Mouse (Mus musculus): ENCODE measurements around the gene Piezo1. TPM values are rescaled to one million over a fixed set of nuclear protein-coding genes. Genes with fewer than 3 reads are reported as not detected.

Piezo1 gene
- polyA plus RNA-seq, 1 experiment: not detected

GRCm38 (mm10) chr8:122572751-122573150 is 21.6 kb upstream of the Piezo1 start:
- Histone ChIP-seq H3K27ac (ENCODE audit: insufficient read depth, low read depth, low read length) (no peak overlapping the region), H3K4me1 (ENCODE audit: control insufficient read depth, insufficient read depth, low read length) (peaks cover 28% of the 10 kb centered on the region), H3K4me3 (ENCODE audit: insufficient read depth, low read depth, low read length) (no peak overlapping the region)
- no peak for TF ChIP-seq POLR2A (IDR thresholded peaks at IDR 0.05; ENCODE audit: insufficient read depth, low read depth, low read length)
- no peak for TF ChIP-seq CTCF (IDR thresholded peaks at IDR 0.05; ENCODE audit: insufficient read depth, low read depth, low read length)
- WGBS: 96% methylated on average over 3 of the region's 3 CpGs

GRCm38 (mm10) chr8:122571750-122572267 is 20.7 kb upstream of the Piezo1 start:
- H3K27ac ChIP-seq (ENCODE audit: insufficient read depth, low read depth, low read length): no peak overlapping the region
- 95% methylated on average over 17 of the region's 17 CpGs for WGBS
- H3K4me3 ChIP-seq (ENCODE audit: insufficient read depth, low read depth, low read length): no peak overlapping the region
- TF ChIP-seq CTCF (IDR thresholded peaks at IDR 0.05; ENCODE audit: insufficient read depth, low read depth, low read length) (no peak), POLR2A (IDR thresholded peaks at IDR 0.05; ENCODE audit: insufficient read depth, low read depth, low read length) (no peak)
- peaks cover 29% of the 10 kb centered on the region for H3K4me1 ChIP-seq (ENCODE audit: control insufficient read depth, insufficient read depth, low read length)

- no peak overlapping the region for H3K4me3 ChIP-seq (ENCODE audit: insufficient read depth, low read depth, low read length)
- H3K27ac ChIP-seq (ENCODE audit: insufficient read depth, low read depth, low read length): no peak overlapping the region
- H3K4me1 ChIP-seq (ENCODE audit: control insufficient read depth, insufficient read depth, low read length): peaks cover 29% of the 10 kb centered on the region
- WGBS: 94% methylated on average over 11 of the region's 11 CpGs
- TF ChIP-seq CTCF (IDR thresholded peaks at IDR 0.05; ENCODE audit: insufficient read depth, low read depth, low read length) (no peak), POLR2A (IDR thresholded peaks at IDR 0.05; ENCODE audit: insufficient read depth, low read depth, low read length) (no peak)
Measured at GRCm38 (mm10) chr8:122571153-122571552, 20.0 kb upstream of the Piezo1 start.

GRCm38 (mm10) chr8:122569996-122570395 is 18.9 kb upstream of the Piezo1 start:
- TF ChIP-seq CTCF (IDR thresholded peaks at IDR 0.05; ENCODE audit: insufficient read depth, low read depth, low read length): no peak
- no peak for TF ChIP-seq POLR2A (IDR thresholded peaks at IDR 0.05; ENCODE audit: insufficient read depth, low read depth, low read length)
- no peak overlapping the region for H3K4me3 ChIP-seq (ENCODE audit: insufficient read depth, low read depth, low read length)
- WGBS: 95% methylated on average over 16 of the region's 16 CpGs

GRCm38 (mm10) chr8:122569329-122569728 is 18.2 kb upstream of the Piezo1 start:
- Histone ChIP-seq H3K4me1 (ENCODE audit: control insufficient read depth, insufficient read depth, low read length) (peaks cover 13% of the 10 kb centered on the region), H3K4me3 (ENCODE audit: insufficient read depth, low read depth, low read length) (no peak overlapping the region), H3K27ac (ENCODE audit: insufficient read depth, low read depth, low read length) (no peak overlapping the region)
- WGBS: 72% methylated on average over 9 of the region's 9 CpGs
- TF ChIP-seq CTCF (IDR thresholded peaks at IDR 0.05; ENCODE audit: insufficient read depth, low read depth, low read length): no peak
- TF ChIP-seq POLR2A (IDR thresholded peaks at IDR 0.05; ENCODE audit: insufficient read depth, low read depth, low read length): no peak

More at GRCm38 (mm10) chr8:122569996-122570395, 18.9 kb upstream of the Piezo1 start:
- peaks cover 18% of the 10 kb centered on the region for H3K4me1 ChIP-seq (ENCODE audit: control insufficient read depth, insufficient read depth, low read length)
- H3K27ac ChIP-seq (ENCODE audit: insufficient read depth, low read depth, low read length): no peak overlapping the region

- Histone ChIP-seq H3K4me1 (ENCODE audit: control insufficient read depth, insufficient read depth, low read length) (peaks cover 13% of the 10 kb centered on the region), H3K4me3 (ENCODE audit: insufficient read depth, low read depth, low read length) (no peak overlapping the region), H3K27ac (ENCODE audit: insufficient read depth, low read depth, low read length) (no peak overlapping the region)
- TF ChIP-seq POLR2A (IDR thresholded peaks at IDR 0.05; ENCODE audit: insufficient read depth, low read depth, low read length) (no peak), CTCF (IDR thresholded peaks at IDR 0.05; ENCODE audit: insufficient read depth, low read depth, low read length) (no peak)
- 35% methylated on average over 10 of the region's 10 CpGs for WGBS
Measured at GRCm38 (mm10) chr8:122568881-122569309, 17.8 kb upstream of the Piezo1 start.

GRCm38 (mm10) chr8:122568109-122568504 is 17.0 kb upstream of the Piezo1 start:
- WGBS: under 1% methylated on average over 34 of the region's 34 CpGs

GRCm38 (mm10) chr8:122567361-122568108 is 16.4 kb upstream of the Piezo1 start, which contains the start of gene Cdt1:
Cdt1 (plus strand) TSS chr8:122568015.
- TF ChIP-seq POLR2A (IDR thresholded peaks at IDR 0.05; ENCODE audit: insufficient read depth, low read depth, low read length): peak; percentile 57
- TF ChIP-seq CTCF (IDR thresholded peaks at IDR 0.05; ENCODE audit: insufficient read depth, low read depth, low read length): no peak
- WGBS: under 1% methylated on average over 61 of the region's 62 CpGs
- peak within 1 kb of the TSS; percentile 72; the same call in 1 of the 2 replicates for H3K27ac ChIP-seq (ENCODE audit: insufficient read depth, low read depth, low read length)
- H3K4me1 ChIP-seq (ENCODE audit: control insufficient read depth, insufficient read depth, low read length): peaks cover 13% of the 10 kb centered on the region
- peak within 1 kb of the TSS; percentile 57 for H3K4me3 ChIP-seq (ENCODE audit: insufficient read depth, low read depth, low read length)

More at GRCm38 (mm10) chr8:122568109-122568504, 17.0 kb upstream of the Piezo1 start:
- Histone ChIP-seq H3K4me3 (ENCODE audit: insufficient read depth, low read depth, low read length) (peak overlapping the region; percentile 57), H3K4me1 (ENCODE audit: control insufficient read depth, insufficient read depth, low read length) (peaks cover 13% of the 10 kb centered on the region), H3K27ac (ENCODE audit: insufficient read depth, low read depth, low read length) (no peak overlapping the region)
- TF ChIP-seq CTCF (IDR thresholded peaks at IDR 0.05; ENCODE audit: insufficient read depth, low read depth, low read length): no peak
- TF ChIP-seq POLR2A (IDR thresholded peaks at IDR 0.05; ENCODE audit: insufficient read depth, low read depth, low read length): no peak

- H3K27ac ChIP-seq (ENCODE audit: insufficient read depth, low read depth, low read length): peak overlapping the region; percentile 72; the same call in 1 of the 2 replicates
- TF ChIP-seq CTCF (IDR thresholded peaks at IDR 0.05; ENCODE audit: insufficient read depth, low read depth, low read length): no peak
- no peak for TF ChIP-seq POLR2A (IDR thresholded peaks at IDR 0.05; ENCODE audit: insufficient read depth, low read depth, low read length)
- H3K4me1 ChIP-seq (ENCODE audit: control insufficient read depth, insufficient read depth, low read length): peaks cover 13% of the 10 kb centered on the region
- H3K4me3 ChIP-seq (ENCODE audit: insufficient read depth, low read depth, low read length): peak overlapping the region; percentile 57
- 22% methylated on average over 6 of the region's 6 CpGs for WGBS
Measured at GRCm38 (mm10) chr8:122566766-122567165, 15.6 kb upstream of the Piezo1 start.

Measured in olfactory bulb, adult 2 months (tissue).